26 mouse cellular contexts compared by ENCODE assay signal in the genomic region with DNA sequence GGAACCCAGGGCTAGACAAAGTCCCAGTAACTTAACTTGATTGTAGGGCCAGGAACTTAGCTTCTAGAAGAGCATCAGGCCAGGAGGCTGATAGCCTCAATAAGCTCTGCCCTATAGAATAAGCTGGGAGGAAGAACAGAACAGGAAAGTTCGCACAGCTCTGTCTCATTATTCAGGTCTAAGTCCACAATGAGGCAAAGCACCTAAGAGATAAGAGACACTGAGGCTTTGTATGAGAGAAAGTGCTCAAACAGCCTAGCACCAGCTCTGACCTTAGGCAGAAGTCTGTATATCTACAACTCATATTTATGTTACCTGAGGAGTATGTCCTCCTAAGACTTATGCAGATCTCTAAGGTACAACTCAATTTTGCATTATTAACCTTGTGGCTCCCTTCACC. TPM values are rescaled to one million over a fixed set of nuclear protein-coding genes. Genes with fewer than 3 reads are reported as not detected.
A peak's percentile ranks its signal among the peaks of the same experiment; 100 is the strongest.
DNase-seq lines count a peak whose midpoint lies in the region; ATAC-seq and TF ChIP-seq lines count a peak whose summit lies in the region.
"Had no signal": no experiment of that assay in that cellular context is flagged by ENCODE, and none has a peak within 500 bp of the region (broad histone marks: within the 10 kb centered on the region; RNA-seq: fewer than 3 reads in every experiment).

No protein-coding gene starts in this region.

- no peak for TF ChIP-seq CTCF in intestine, postnatal 0 days (IDR thresholded peaks at IDR 0.05; ENCODE audit: low read depth)
- TF ChIP-seq CTCF in stomach, postnatal 0 days (IDR thresholded peaks at IDR 0.05; ENCODE audit: low read depth), result no peak

- H3K4me3 ChIP-seq in intestine, embryonic 15.5 days (replicated peaks), result no peak overlapping the region
- H3K4me3 ChIP-seq in intestine, postnatal 0 days (ENCODE audit: low read depth, low read length), result no peak overlapping the region
- H3K4me3 ChIP-seq in stomach, postnatal 0 days (ENCODE audit: low read depth, low read length), result no peak overlapping the region
- H3K4me3 ChIP-seq: embryonic facial prominence, embryonic 10.5 days; embryonic facial prominence, embryonic 12.5 days; forebrain, embryonic 13.5 days had no signal

- DNase-seq in stomach, postnatal 0 days (ENCODE audit: low spot score), result no peak
- DNase-seq in kidney, postnatal 4 days, result no peak
- DNase-seq: adrenal gland, adult 8-10 months; adrenal gland, postnatal 14 days; adrenal gland, postnatal 36 days; B cell, adult 2 months; cerebellum, adult 11-12 months; cerebellum, adult 2 months; cerebellum, adult 9-10 months; cerebellum, postnatal 10 days; cerebellum, postnatal 25 days had no signal

- WGBS in intestine, embryonic 15.5 days, result 75% methylated on average over 1 of the region's 1 CpGs
- 43% methylated on average over 1 of the region's 1 CpGs for WGBS in intestine, postnatal 0 days
- 73% methylated on average over 1 of the region's 1 CpGs for WGBS in stomach, postnatal 0 days

- no peaks in the 10 kb centered on the region for H3K27me3 ChIP-seq in intestine, embryonic 15.5 days (replicated peaks)
- H3K27me3 ChIP-seq in intestine, postnatal 0 days (replicated peaks; ENCODE audit: control insufficient read depth, insufficient read depth, low read length), result no peaks in the 10 kb centered on the region
- H3K27me3 ChIP-seq in stomach, postnatal 0 days (ENCODE audit: control insufficient read depth, insufficient read depth, low read length), result no peaks in the 10 kb centered on the region
- H3K27me3 ChIP-seq: CH12.LX; embryonic facial prominence, embryonic 12.5 days; forebrain, embryonic 13.5 days; Patski had no signal

- no peak overlapping the region for H3K9ac ChIP-seq in intestine, embryonic 15.5 days
- no peak overlapping the region for H3K9ac ChIP-seq in intestine, postnatal 0 days (ENCODE audit: low read depth, low read length)
- no peak overlapping the region for H3K9ac ChIP-seq in stomach, postnatal 0 days (ENCODE audit: low read length)
- H3K9ac ChIP-seq: embryonic facial prominence, embryonic 12.5 days; forebrain, embryonic 13.5 days had no signal

- peak; percentile 91 for ATAC-seq in intestine, embryonic 15.5 days
- ATAC-seq in intestine, postnatal 0 days, result peak; percentile 85
- peak; percentile 74 for ATAC-seq in stomach, postnatal 0 days (ENCODE audit: low FRiP score, low TSS enrichment)
- ATAC-seq in megakaryocyte, adult 5-6 weeks (ENCODE audit: poor library complexity, severe bottlenecking), result no peak
- ATAC-seq: activated CD4-positive, CD25-positive, alpha-beta regulatory T cell, adult 4 months; CD4-positive, CD25-positive, alpha-beta regulatory T cell, adult 4 months; forebrain, embryonic 13.5 days; forebrain, embryonic 16.5 days; Patski had no signal

- H3K4me2 ChIP-seq in intestine, embryonic 15.5 days (replicated peaks), result no peak overlapping the region
- no peak overlapping the region for H3K4me2 ChIP-seq in intestine, postnatal 0 days (replicated peaks; ENCODE audit: low read depth)
- no peak overlapping the region for H3K4me2 ChIP-seq in stomach, postnatal 0 days (replicated peaks; ENCODE audit: low read depth)
- H3K4me2 ChIP-seq: embryonic facial prominence, embryonic 12.5 days; forebrain, embryonic 13.5 days had no signal

- no peak for TF ChIP-seq EP300 in stomach, postnatal 0 days (optimal IDR thresholded peaks at IDR 0.05)

- H3K4me1 ChIP-seq in intestine, embryonic 15.5 days (replicated peaks), result no peaks in the 10 kb centered on the region
- 0 out of 2 replicates have a peak, but pooled peaks cover 4% of the 10 kb centered on the region for H3K4me1 ChIP-seq in intestine, postnatal 0 days (replicated peaks; ENCODE audit: control insufficient read depth, insufficient read depth, low read length)
- no peaks in the 10 kb centered on the region for H3K4me1 ChIP-seq in stomach, postnatal 0 days (replicated peaks; ENCODE audit: control insufficient read depth, insufficient read depth)
- H3K4me1 ChIP-seq: embryonic facial prominence, embryonic 10.5 days; embryonic facial prominence, embryonic 12.5 days; forebrain, embryonic 13.5 days had no signal

- H3K27ac ChIP-seq in intestine, embryonic 15.5 days, result no peak overlapping the region
- no peak overlapping the region for H3K27ac ChIP-seq in intestine, postnatal 0 days (ENCODE audit: low read depth, low read length)
- H3K27ac ChIP-seq in stomach, postnatal 0 days (replicated peaks), result no peak overlapping the region
- H3K27ac ChIP-seq: embryonic facial prominence, embryonic 10.5 days; embryonic facial prominence, embryonic 12.5 days; forebrain, embryonic 13.5 days had no signal

- no peaks in the 10 kb centered on the region for H3K9me3 ChIP-seq in intestine, embryonic 15.5 days
- H3K9me3 ChIP-seq in intestine, postnatal 0 days (ENCODE audit: control insufficient read depth), result no peaks in the 10 kb centered on the region
- H3K9me3 ChIP-seq in stomach, postnatal 0 days (ENCODE audit: control insufficient read depth, low read length), result no peaks in the 10 kb centered on the region
- H3K9me3 ChIP-seq: embryonic facial prominence, embryonic 10.5 days; embryonic facial prominence, embryonic 12.5 days; forebrain, embryonic 13.5 days; G1E had no signal

- peaks cover 3% of the 10 kb centered on the region; the same call in 1 of the 2 replicates for H3K36me3 ChIP-seq in intestine, embryonic 15.5 days
- H3K36me3 ChIP-seq in intestine, postnatal 0 days (ENCODE audit: control insufficient read depth, insufficient read depth), result peaks cover 26% of the 10 kb centered on the region
- H3K36me3 ChIP-seq in stomach, postnatal 0 days (ENCODE audit: control insufficient read depth, insufficient read depth, low read length), result peaks cover 12% of the 10 kb centered on the region; the same call in 1 of the 2 replicates

RNA-seq across cellular contexts. Expression of a gene that starts 34.1 kb away (rescaled TPM):
- polyA plus RNA-seq in intestine, embryonic 15.5 days (2015; fragmentation: Nextera tagmentation; extraction: Ambion mirVana), result 78.5 and 93.0 TPM in 2 replicates
- 107 and 108 TPM in 2 replicates for polyA plus RNA-seq in intestine, postnatal 0 days (2015; fragmentation: Nextera tagmentation; extraction: Ambion mirVana)
- polyA plus RNA-seq in stomach, postnatal 0 days (2015; fragmentation: Nextera tagmentation; extraction: Ambion mirVana), result 99.8 and 102 TPM in 2 replicates
- 81.3 and 90.3 TPM in 2 replicates for total RNA-seq in megakaryocyte, adult 5-6 weeks (2015)
- 150 and 165 TPM in 2 replicates for total RNA-seq in megakaryocyte, adult 5-6 weeks (2017)

RNA-seq across cellular contexts. Expression of a gene that starts 34.8 kb away (rescaled TPM):
- polyA plus RNA-seq in intestine, embryonic 15.5 days (2015; fragmentation: Nextera tagmentation; extraction: Ambion mirVana), result 32.4 and 34.7 TPM in 2 replicates
- 8.7 and 9.5 TPM in 2 replicates for polyA plus RNA-seq in intestine, postnatal 0 days (2015; fragmentation: Nextera tagmentation; extraction: Ambion mirVana)
- 3.9 and 4.6 TPM in 2 replicates for polyA plus RNA-seq in stomach, postnatal 0 days (2015; fragmentation: Nextera tagmentation; extraction: Ambion mirVana)
- 0.76 and 2.4 TPM in 2 replicates for total RNA-seq in megakaryocyte, adult 5-6 weeks (2015)
- total RNA-seq in megakaryocyte, adult 5-6 weeks (2017), result 1.1 and 3.4 TPM in 2 replicates
- polyA plus RNA-seq: G1E had no signal

RNA-seq across cellular contexts. Expression of a gene that starts 40.6 kb away (rescaled TPM):
- not detected in 2 replicates for polyA plus RNA-seq in intestine, embryonic 15.5 days (2015; fragmentation: Nextera tagmentation; extraction: Ambion mirVana)
- not detected in 2 replicates for polyA plus RNA-seq in intestine, postnatal 0 days (2015; fragmentation: Nextera tagmentation; extraction: Ambion mirVana)
- not detected in 2 replicates for polyA plus RNA-seq in stomach, postnatal 0 days (2015; fragmentation: Nextera tagmentation; extraction: Ambion mirVana)
- total RNA-seq in megakaryocyte, adult 5-6 weeks (2015), result 0.14 TPM in 1 of 2 replicates, not detected in the other
- total RNA-seq in megakaryocyte, adult 5-6 weeks (2017), result not detected in 2 replicates
- total RNA-seq: adrenal gland, adult 18-20 months; adrenal gland, adult 8-10 months; adrenal gland, postnatal 14 days; adrenal gland, postnatal 36 days; CH12.LX had no signal
- polyA plus RNA-seq: activated CD4-positive, CD25-positive, alpha-beta regulatory T cell, adult 4 months; embryonic facial prominence, embryonic 10.5 days; embryonic facial prominence, embryonic 12.5 days; embryonic facial prominence, embryonic 14.5 days; forebrain, embryonic 11.5 days; forebrain, embryonic 13.5 days; forebrain, embryonic 16.5 days; G1E; Patski had no signal
